Mouse (Mus musculus) bone marrow macrophage, adult 2 months (primary cell): ENCODE measurements around the gene Sec14l1.

Source experiments
- CTCF ChIP-seq: IDR thresholded peaks from 2 replicates; pipeline ENCODE4 v1.5.1; 2012; ENCODE audit warnings: low read depth, mild to moderate bottlenecking, low read length, moderate library complexity
- POLR2A ChIP-seq: IDR thresholded peaks from 2 replicates; pipeline ENCODE4 v1.6.1; 2012; ENCODE audit warnings: mild to moderate bottlenecking, low read depth, low read length, borderline replicate concordance

GRCm38 (mm10) chr11:117169088-117169635 is 54.2 kb downstream of the Sec14l1 start:
- TF ChIP-seq CTCF, result no peak
- no peak for TF ChIP-seq POLR2A
